Comparison of ENCODE assay signal across 12 mouse cellular contexts in genomic region chr11:25787691-25788090, GRCm38 (mm10).
"Had no signal": no experiment of that assay in that cellular context is flagged by ENCODE, and none has a peak within 500 bp of the region (broad histone marks: within the 10 kb centered on the region; RNA-seq: fewer than 3 reads in every experiment).

No protein-coding gene starts in this region.

- DNase-seq: retina, postnatal 1 day; right cerebral cortex, adult 18-20 months; right cerebral cortex, postnatal 14 days; right cerebral cortex, postnatal 25 days; right cerebral cortex, postnatal 4 days; spleen, adult 18-20 months; thymus, adult 18-20 months; thymus, adult 2 months; thymus, postnatal 14 days; thymus, postnatal 25 days; thymus, postnatal 36 days; thymus, postnatal 4 days had no signal
